Mouse (Mus musculus): Measurements from ENCODE around the gene Rbm17.

DNA sequence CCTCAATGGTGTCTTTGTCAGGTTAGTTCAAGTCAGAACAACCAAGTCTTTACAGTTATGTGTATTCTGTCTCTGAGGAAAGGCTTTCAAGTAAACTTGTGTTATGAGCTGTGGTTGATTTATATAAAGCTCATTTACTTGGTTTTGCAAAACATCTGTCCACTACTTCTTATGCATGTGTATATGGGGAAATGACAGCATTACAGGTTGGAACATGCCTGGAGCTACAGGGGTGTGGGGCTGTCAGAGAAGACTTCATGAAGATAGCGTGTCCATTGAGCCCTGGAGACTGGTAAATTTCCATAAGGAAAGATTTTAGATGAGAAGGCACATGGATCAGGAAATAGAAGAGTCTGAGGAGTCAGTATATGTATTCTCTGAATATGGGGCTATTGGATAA, 40.1 kb upstream of the Rbm17 start:
- TF ChIP-seq CTCF (IDR thresholded peaks at IDR 0.05; ENCODE audit: insufficient read depth, low read length) (no peak), POLR2A (IDR thresholded peaks at IDR 0.05; ENCODE audit: borderline replicate concordance, extremely low read depth, low read depth, low read length) (no peak)

Measured in lung, adult 2 months (tissue).